Mouse (Mus musculus) liver, embryonic 14.5 days (tissue): ENCODE measurements at regions not wholly inside any gene's neighbourhood (a gene's known extent, or its start where the extent isn't known, plus 50 kb on each side); places are given as distances from the start of the nearest gene placed in this dataset.

ENCODE experiments used
- CTCF ChIP-seq: IDR thresholded peaks from 2 replicates; pipeline ENCODE4 v1.5.1; 2016; ENCODE audit warnings: antibody characterized with exemption, low read depth, control low read depth
- EP300 ChIP-seq: IDR thresholded peaks from 2 replicates; pipeline ENCODE4 v1.6.1; 2016; ENCODE audit warnings: antibody characterized with exemption, low read depth

- no peak for TF ChIP-seq EP300
- no peak for TF ChIP-seq CTCF
Measured at GRCm38 (mm10) chr14:61809716-61810437, 202.6 kb downstream of the Kcnrg start.
